Mouse (Mus musculus) midbrain, embryonic 15.5 days (tissue): ENCODE results near the gene Dvl1. TPM values are rescaled to one million over a fixed set of nuclear protein-coding genes. Genes with fewer than 3 reads are reported as not detected.

Experiments
- ATAC-seq: fragments of 200-750 bp; cut with Nextera tagmentation; replicated peaks from 2 replicates; pipeline ENCODE4 v1.8.0; 2017; ENCODE audit warnings: moderate TSS enrichment
- H3K27ac ChIP-seq: fragments of 300-500 bp; sonication (generic); 2 replicates; pipeline ENCODE4 v1.5.1; 2015; ENCODE audit warnings: mild to moderate bottlenecking, inconsistent platforms
- H3K27me3 ChIP-seq: fragments of 300-500 bp; sonication (generic); replicated peaks from 2 replicates; pipeline ENCODE4 v1.6.1; 2015; ENCODE audit warnings: inconsistent platforms
- H3K36me3 ChIP-seq: fragments of 300-500 bp; sonication (generic); replicated peaks from 2 replicates; pipeline ENCODE4 v1.6.1; 2015; ENCODE audit warnings: inconsistent platforms
- H3K4me1 ChIP-seq: fragments of 300-500 bp; sonication (generic); 2 replicates; pipeline ENCODE4 v1.6.1; 2015; ENCODE audit warnings: inconsistent platforms
- H3K4me2 ChIP-seq: fragments of 300-500 bp; sonication (generic); 2 replicates; pipeline ENCODE4 v1.6.1; 2015; ENCODE audit warnings: inconsistent platforms, mild to moderate bottlenecking, moderate library complexity
- H3K4me3 ChIP-seq: fragments of 300-500 bp; sonication (generic); 2 replicates; pipeline ENCODE4 v1.5.1; 2015; ENCODE audit warnings: mild to moderate bottlenecking, inconsistent platforms
- H3K9ac ChIP-seq: fragments of 300-500 bp; sonication (generic); 2 replicates; pipeline ENCODE4 v1.6.1; 2015; ENCODE audit warnings: mild to moderate bottlenecking, inconsistent platforms
- H3K9me3 ChIP-seq: fragments of 300-500 bp; sonication (generic); 2 replicates; pipeline ENCODE4 v1.6.1; 2016; ENCODE audit warnings: inconsistent platforms
- WGBS: fragments of 180-500 bp; shearing (Covaris S2); methylation state at CpG from one replicate; pipeline ENCODE4 v1.1.7; 2015; ENCODE audit warnings: mixed read lengths; 5-methylcytosine and 5-hydroxymethylcytosine counted together
- polyA plus RNA-seq: library from polyadenylated mRNA; unstranded; fragments of >200 nt; fragmentation: Nextera tagmentation; extraction: Ambion mirVana; gene quantifications from 2 replicates; pipeline ENCODE4 v1.2.1, GENCODE M21; 2015

Dvl1 gene
- polyA plus RNA-seq, 1 experiment from 2014 or later: 30.9 TPM

DNA sequence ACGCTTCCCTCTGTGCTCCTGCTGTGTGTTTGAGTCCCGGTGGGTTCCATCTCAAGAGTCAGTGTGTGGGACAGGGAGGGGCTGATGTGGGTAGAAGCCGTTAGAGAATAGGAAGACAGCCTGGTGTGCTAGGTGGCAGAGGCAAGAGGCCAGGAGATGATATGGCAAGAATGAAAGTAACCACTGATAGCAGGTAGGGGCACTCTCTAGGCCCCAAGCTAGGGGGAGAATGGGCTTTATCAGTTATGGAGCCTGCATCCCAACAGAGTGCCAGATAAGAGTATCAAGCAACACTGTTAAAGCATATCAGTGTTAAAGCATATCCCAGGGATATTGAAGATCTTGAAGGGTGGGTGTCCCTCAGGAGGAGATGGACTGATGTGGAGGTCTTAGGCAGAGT is 9.7 kb downstream of the Dvl1 start:
- no peak for ATAC-seq

DNA sequence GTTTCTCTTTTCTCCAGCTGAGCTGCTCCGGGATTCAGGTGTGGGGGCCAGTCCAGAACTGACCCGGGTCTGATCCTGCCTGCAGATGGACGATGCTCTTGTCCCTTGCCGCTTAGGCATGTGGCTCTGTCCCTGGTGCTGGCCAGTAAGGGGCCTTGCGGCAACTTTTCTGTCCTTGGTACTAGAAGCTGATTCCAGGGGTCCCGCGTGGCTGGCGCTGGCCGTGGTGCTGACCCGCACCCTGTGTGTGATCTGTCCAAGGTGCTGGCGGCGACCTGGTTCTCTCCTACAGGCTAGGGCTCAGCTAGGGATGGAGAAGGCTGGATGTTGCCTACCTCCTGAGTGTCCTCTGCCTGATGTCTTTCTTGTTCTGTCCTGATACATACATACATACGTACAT is 12.1 kb downstream of the Dvl1 start:
- H3K9ac ChIP-seq: no peak overlapping the region
- H3K36me3 ChIP-seq: peaks cover 38% of the 10 kb centered on the region
- no peak for ATAC-seq
- H3K4me1 ChIP-seq: no peaks in the 10 kb centered on the region
- H3K4me2 ChIP-seq: no peak overlapping the region
- H3K4me3 ChIP-seq: no peak overlapping the region
- H3K27ac ChIP-seq: no peak overlapping the region
- no peaks in the 10 kb centered on the region for H3K27me3 ChIP-seq
- H3K9me3 ChIP-seq: no peaks in the 10 kb centered on the region
- WGBS: 31% methylated on average over 13 of the region's 13 CpGs

More for the DNA sequence above, 9.7 kb downstream of the Dvl1 start:
- H3K36me3 ChIP-seq: peaks cover 41% of the 10 kb centered on the region
- 90% methylated on average over 3 of the region's 3 CpGs for WGBS
- H3K4me1 ChIP-seq: 0 out of 2 replicates have a peak, but pooled peaks cover 2% of the 10 kb centered on the region
- no peak overlapping the region for H3K27ac ChIP-seq
- H3K9me3 ChIP-seq: no peaks in the 10 kb centered on the region
- H3K4me2 ChIP-seq: no peak overlapping the region
- no peak overlapping the region for H3K4me3 ChIP-seq
- H3K27me3 ChIP-seq: no peaks in the 10 kb centered on the region
- no peak overlapping the region for H3K9ac ChIP-seq

DNA sequence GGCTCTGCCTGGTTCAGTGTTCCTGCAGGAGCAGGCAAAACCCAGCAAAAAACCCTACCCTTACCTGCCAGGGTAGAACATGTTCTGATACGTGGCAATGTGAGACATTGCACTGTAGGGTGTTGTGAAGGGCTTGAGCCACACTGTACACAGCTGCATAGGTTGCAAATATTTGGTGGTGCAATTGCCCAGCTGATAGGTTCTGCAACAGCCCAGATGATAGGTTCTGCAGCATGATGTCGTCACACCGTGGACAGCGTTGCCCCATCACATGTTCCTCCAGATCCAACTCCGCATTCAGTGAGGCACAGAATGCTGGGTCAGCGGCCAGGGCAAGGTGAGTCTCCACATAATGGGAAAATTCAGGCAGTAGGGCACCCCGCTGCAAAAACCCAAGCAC is 14.6 kb downstream of the Dvl1 start:
- Histone ChIP-seq H3K4me3 (no peak overlapping the region), H3K27ac (no peak overlapping the region), H3K9ac (no peak overlapping the region), H3K4me1 (no peaks in the 10 kb centered on the region), H3K9me3 (no peaks in the 10 kb centered on the region), H3K4me2 (no peak overlapping the region), H3K36me3 (peaks cover 26% of the 10 kb centered on the region), H3K27me3 (no peaks in the 10 kb centered on the region)
- ATAC-seq: no peak; the same call in 1 of the 2 replicates
- WGBS: 90% methylated on average over 7 of the region's 7 CpGs

DNA sequence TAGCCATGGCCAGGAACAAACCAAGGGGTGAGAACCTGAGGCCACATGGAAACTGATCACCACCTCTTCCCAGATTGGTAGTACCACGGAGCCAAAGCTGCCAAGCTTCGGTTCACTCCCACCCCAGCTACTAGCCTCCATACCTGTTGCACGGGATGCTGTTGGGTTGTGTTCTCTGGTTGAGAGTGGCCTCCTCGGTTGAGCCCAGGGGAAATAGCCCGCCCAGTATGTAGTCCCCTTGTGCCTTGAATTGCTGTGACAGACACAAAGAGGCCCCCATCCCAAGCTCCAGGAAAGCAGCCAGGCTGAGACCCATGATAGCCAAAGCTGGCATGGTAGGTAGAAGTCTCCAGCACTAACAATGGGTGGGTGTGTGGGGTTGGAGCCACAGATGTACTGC is 15.8 kb downstream of the Dvl1 start, which contains the start of gene Tas1r3:
Gene Tas1r3, minus strand, starts transcription at position 362 of the 400 bp plus-strand sequence.
- no peak within 1 kb of the TSS for H3K4me2 ChIP-seq
- H3K27me3 ChIP-seq: no peaks in the 10 kb centered on the region
- H3K4me1 ChIP-seq: no peaks in the 10 kb centered on the region; the same call in 1 of the 2 replicates
- no peak for ATAC-seq
- H3K27ac ChIP-seq: no peak within 1 kb of the TSS
- H3K4me3 ChIP-seq: no peak within 1 kb of the TSS
- H3K9me3 ChIP-seq: no peaks in the 10 kb centered on the region
- no peak within 1 kb of the TSS for H3K9ac ChIP-seq
- WGBS: 77% methylated on average over 5 of the region's 5 CpGs
- peaks cover 23% of the 10 kb centered on the region for H3K36me3 ChIP-seq

DNA sequence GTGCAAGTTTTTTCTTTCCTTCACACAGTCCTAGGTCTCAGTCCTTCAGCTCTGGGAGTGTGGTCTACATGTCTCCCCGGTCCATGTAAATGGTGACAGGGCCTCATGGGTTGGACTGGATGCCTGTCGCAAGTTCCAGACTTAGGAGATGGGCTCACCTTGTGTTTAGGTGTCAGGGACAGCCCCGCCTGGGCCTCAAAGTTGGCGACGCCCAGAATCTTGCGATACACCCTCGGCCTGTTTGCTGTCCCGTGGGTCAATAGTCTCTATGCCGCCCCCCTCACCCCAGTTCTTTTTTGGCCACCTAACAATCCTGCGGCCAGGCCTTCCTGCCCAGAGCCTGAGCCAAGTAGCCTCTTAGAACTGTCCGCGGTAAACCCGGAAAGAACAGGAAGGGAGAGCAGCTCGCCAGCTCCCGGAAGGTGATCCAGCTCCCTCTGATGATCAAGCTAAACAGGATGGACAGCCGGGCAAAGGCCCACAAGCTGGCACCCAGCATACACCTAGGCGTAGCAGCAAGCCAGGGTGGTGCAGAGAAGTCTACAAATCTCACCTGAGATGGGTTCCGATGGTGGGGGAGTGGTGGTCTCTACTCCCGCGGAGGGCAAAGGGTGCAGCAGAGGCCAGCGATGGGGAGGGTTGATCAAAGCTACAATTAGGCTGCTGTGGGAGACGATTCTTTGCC is 21.6 kb downstream of the Dvl1 start:
- peak overlapping the region; percentile 85 for H3K9ac ChIP-seq
- H3K27me3 ChIP-seq: no peaks in the 10 kb centered on the region
- peaks cover 26% of the 10 kb centered on the region for H3K4me1 ChIP-seq
- 11% methylated on average over 22 of the region's 22 CpGs for WGBS
- peaks cover 30% of the 10 kb centered on the region for H3K36me3 ChIP-seq
- peak overlapping the region; percentile 73 for H3K27ac ChIP-seq
- H3K4me2 ChIP-seq: peak overlapping the region; percentile 97
- peak overlapping the region; percentile 86 for H3K4me3 ChIP-seq
- peak; percentile 76; the same call in 1 of the 2 replicates for ATAC-seq
- no peaks in the 10 kb centered on the region for H3K9me3 ChIP-seq

GRCm38 (mm10) chr4:155869317-155870033 is 22.3 kb downstream of the Dvl1 start, which contains the start of the genes Cptp and Ints11:
Gene Cptp (minus strand): TSS chr4:155869440.
Gene Ints11 (plus strand): TSS chr4:155869546.
- Histone ChIP-seq H3K9ac (peak within 1 kb of the TSS; percentile 85), H3K4me1 (peaks cover 26% of the 10 kb centered on the region), H3K9me3 (no peaks in the 10 kb centered on the region), H3K4me2 (peak within 1 kb of the TSS; percentile 97), H3K4me3 (peak within 1 kb of the TSS; percentile 86), H3K27me3 (no peaks in the 10 kb centered on the region), H3K36me3 (peaks cover 32% of the 10 kb centered on the region), H3K27ac (peak within 1 kb of the TSS; percentile 73)
- under 1% methylated on average over 63 of the region's 63 CpGs for WGBS
- ATAC-seq: peak; percentile 96

DNA sequence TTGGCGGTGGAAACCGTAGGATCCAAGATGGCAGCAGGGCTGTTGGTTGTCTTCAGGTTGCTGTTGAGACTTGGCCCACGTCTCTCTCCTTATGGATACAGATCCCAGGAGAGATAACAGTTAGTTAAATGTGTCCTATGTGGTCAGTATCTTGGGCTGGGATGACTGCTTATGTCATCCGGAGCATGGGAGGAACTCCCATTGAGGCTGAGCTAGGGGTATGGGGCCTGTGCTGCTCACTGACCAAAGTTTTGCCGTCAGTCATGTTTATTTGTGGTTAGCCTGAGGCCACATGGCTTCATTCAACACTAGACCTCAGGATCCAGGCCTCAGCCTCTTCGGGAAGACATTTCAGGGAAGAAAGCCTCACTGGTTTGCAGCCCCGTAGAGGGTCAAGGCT is 24.2 kb downstream of the Dvl1 start:
- Histone ChIP-seq H3K9me3 (no peaks in the 10 kb centered on the region), H3K27me3 (no peaks in the 10 kb centered on the region), H3K4me3 (no peak overlapping the region), H3K4me1 (peaks cover 26% of the 10 kb centered on the region), H3K36me3 (peaks cover 36% of the 10 kb centered on the region), H3K27ac (no peak overlapping the region), H3K4me2 (no peak overlapping the region), H3K9ac (no peak overlapping the region)
- 95% methylated on average over 7 of the region's 7 CpGs for WGBS
- ATAC-seq: no peak

GRCm38 (mm10) chr4:155883587-155883986 is 36.4 kb downstream of the Dvl1 start:
- Histone ChIP-seq H3K4me2 (no peak overlapping the region), H3K4me1 (no peaks in the 10 kb centered on the region), H3K27ac (no peak overlapping the region), H3K4me3 (no peak overlapping the region), H3K36me3 (peaks cover 36% of the 10 kb centered on the region), H3K27me3 (no peaks in the 10 kb centered on the region), H3K9ac (no peak overlapping the region), H3K9me3 (no peaks in the 10 kb centered on the region)
- ATAC-seq: no peak
- 88% methylated on average over 3 of the region's 3 CpGs for WGBS

GRCm38 (mm10) chr4:155886330-155886729 is 39.1 kb downstream of the Dvl1 start:
- no peak for ATAC-seq
- Histone ChIP-seq H3K36me3 (peaks cover 38% of the 10 kb centered on the region), H3K4me1 (peaks cover 12% of the 10 kb centered on the region), H3K4me2 (no peak overlapping the region), H3K27ac (no peak overlapping the region), H3K4me3 (no peak overlapping the region), H3K27me3 (no peaks in the 10 kb centered on the region), H3K9ac (no peak overlapping the region), H3K9me3 (no peaks in the 10 kb centered on the region)
- 94% methylated on average over 5 of the region's 5 CpGs for WGBS

DNA sequence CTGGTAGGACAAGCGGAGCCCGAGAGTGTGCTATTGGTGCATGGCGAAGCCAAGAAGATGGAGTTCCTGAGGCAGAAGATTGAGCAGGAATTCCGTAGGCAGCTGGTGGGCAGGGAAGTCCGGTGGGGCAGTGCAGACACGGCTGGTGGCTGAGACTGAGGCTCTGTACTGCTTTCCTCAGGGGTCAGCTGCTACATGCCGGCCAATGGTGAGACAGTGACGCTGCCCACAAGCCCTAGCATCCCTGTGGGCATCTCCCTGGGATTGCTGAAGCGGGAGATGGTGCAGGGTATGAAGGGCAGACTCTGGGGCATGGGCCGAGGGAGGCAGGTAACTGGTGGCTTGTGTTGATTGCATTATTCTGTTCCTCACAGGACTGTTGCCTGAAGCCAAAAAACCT is 40.5 kb downstream of the Dvl1 start:
- Histone ChIP-seq H3K9ac (no peak overlapping the region), H3K4me1 (peaks cover 12% of the 10 kb centered on the region), H3K27me3 (no peaks in the 10 kb centered on the region), H3K36me3 (peaks cover 38% of the 10 kb centered on the region), H3K4me3 (no peak overlapping the region), H3K27ac (no peak overlapping the region), H3K4me2 (no peak overlapping the region), H3K9me3 (no peaks in the 10 kb centered on the region)
- 88% methylated on average over 10 of the region's 10 CpGs for WGBS
- ATAC-seq: no peak

- no peak for ATAC-seq
- no peaks in the 10 kb centered on the region for H3K9me3 ChIP-seq
- H3K4me1 ChIP-seq: peaks cover 14% of the 10 kb centered on the region
- 96% methylated on average over 9 of the region's 9 CpGs for WGBS
- no peak overlapping the region for H3K4me3 ChIP-seq
- peaks cover 38% of the 10 kb centered on the region for H3K36me3 ChIP-seq
- no peaks in the 10 kb centered on the region for H3K27me3 ChIP-seq
- no peak overlapping the region for H3K9ac ChIP-seq
- H3K4me2 ChIP-seq: no peak overlapping the region
- H3K27ac ChIP-seq: no peak overlapping the region
Observed at GRCm38 (mm10) chr4:155888181-155888580, 41.0 kb downstream of the Dvl1 start.

- Histone ChIP-seq H3K27me3 (no peaks in the 10 kb centered on the region), H3K9ac (no peak overlapping the region), H3K4me2 (no peak overlapping the region), H3K4me3 (no peak overlapping the region), H3K4me1 (peaks cover 26% of the 10 kb centered on the region), H3K36me3 (peaks cover 38% of the 10 kb centered on the region), H3K9me3 (no peaks in the 10 kb centered on the region), H3K27ac (no peak overlapping the region)
- WGBS: 89% methylated on average over 5 of the region's 5 CpGs
- ATAC-seq: no peak
Observed at GRCm38 (mm10) chr4:155889316-155889715, 42.1 kb downstream of the Dvl1 start.
